10 mouse cellular contexts compared by ENCODE assay signal in the genomic region with DNA sequence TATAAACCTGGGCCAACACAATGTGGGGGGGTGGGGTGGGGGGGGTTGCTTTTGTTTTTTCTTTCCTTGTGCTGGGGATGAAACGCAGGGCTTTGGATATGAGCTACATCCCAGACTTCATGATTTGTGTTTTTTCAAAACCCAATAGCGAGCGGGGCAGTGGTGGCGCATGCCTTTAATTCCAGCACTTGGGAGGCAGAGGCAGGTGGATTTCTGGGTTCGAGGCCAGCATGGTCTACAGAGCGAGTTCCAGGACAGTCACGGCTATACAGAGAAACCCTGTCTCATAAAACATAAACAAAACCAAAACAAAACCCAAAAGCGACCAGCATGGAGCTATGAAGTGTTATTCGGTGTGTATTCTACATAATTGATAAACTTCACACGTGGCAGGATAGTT. TPM values are rescaled to one million over a fixed set of nuclear protein-coding genes. Genes with fewer than 3 reads are reported as not detected.
A peak's percentile ranks its signal among the peaks of the same experiment; 100 is the strongest.
DNase-seq lines count a peak whose midpoint lies in the region; ATAC-seq lines count a peak whose summit lies in the region.
"Had no signal": no experiment of that assay in that cellular context is flagged by ENCODE, and none has a peak within 500 bp of the region (broad histone marks: within the 10 kb centered on the region; RNA-seq: fewer than 3 reads in every experiment).

No protein-coding gene starts in this region.

- peaks cover 21% of the 10 kb centered on the region for H3K4me1 ChIP-seq in liver, embryonic 11.5 days (replicated peaks; ENCODE audit: control insufficient read depth, insufficient read depth, low read length)
- no peaks in the 10 kb centered on the region; the same call in 1 of the 2 replicates for H3K4me1 ChIP-seq in intestine, embryonic 14.5 days (replicated peaks; ENCODE audit: control insufficient read depth, insufficient read depth, low read length)
- H3K4me1 ChIP-seq in stomach, embryonic 14.5 days (ENCODE audit: control insufficient read depth, insufficient read depth, low read length): no peaks in the 10 kb centered on the region

- no peak for ATAC-seq in liver, embryonic 11.5 days (replicated peaks; ENCODE audit: low FRiP score)
- ATAC-seq in intestine, embryonic 14.5 days (replicated peaks; ENCODE audit: low FRiP score, low TSS enrichment, low read depth): no peak
- ATAC-seq in stomach, embryonic 14.5 days (ENCODE audit: insufficient number of reproducible peaks, insufficient read depth, low FRiP score, low read depth): no peak

- no peaks in the 10 kb centered on the region for H3K9me3 ChIP-seq in liver, embryonic 11.5 days (ENCODE audit: control insufficient read depth, low read length)
- no peaks in the 10 kb centered on the region for H3K9me3 ChIP-seq in intestine, embryonic 14.5 days (ENCODE audit: control insufficient read depth, low read length)
- H3K9me3 ChIP-seq in stomach, embryonic 14.5 days (ENCODE audit: control insufficient read depth, low read depth, low read length): no peaks in the 10 kb centered on the region

- DNase-seq in cerebellum, adult 11-12 months: peak; percentile 23
- no peak for DNase-seq in cerebellum, adult 8-10 months
- DNase-seq in liver, embryonic 11.5 days (ENCODE audit: low spot score): no peak
- DNase-seq in liver: no peak
- DNase-seq in intestine, embryonic 14.5 days (ENCODE audit: low spot score): no peak
- DNase-seq in frontal cortex, postnatal 36 days (ENCODE audit: low spot score in 2 of 2): no peak
- DNase-seq in ovary, postnatal 36 days (ENCODE audit: low spot score): no peak
- DNase-seq: embryo, embryonic 11 days; thymus, postnatal 25 days had no signal

- no peak overlapping the region; the same call in 1 of the 2 replicates for H3K9ac ChIP-seq in liver, embryonic 11.5 days (ENCODE audit: low read depth, low read length)
- H3K9ac ChIP-seq in intestine, embryonic 14.5 days (ENCODE audit: low read length): no peak overlapping the region
- H3K9ac ChIP-seq in stomach, embryonic 14.5 days (replicated peaks; ENCODE audit: low read depth, low read length): no peak overlapping the region

- H3K4me2 ChIP-seq in liver, embryonic 11.5 days: peak overlapping the region; percentile 93
- H3K4me2 ChIP-seq in intestine, embryonic 14.5 days (ENCODE audit: low read length): peak overlapping the region; percentile 88
- peak overlapping the region; percentile 91 for H3K4me2 ChIP-seq in stomach, embryonic 14.5 days (replicated peaks; ENCODE audit: low read depth, low read length)

- 75% methylated on average over 10 of the region's 10 CpGs for WGBS in liver, embryonic 11.5 days
- WGBS in intestine, embryonic 14.5 days: 72% methylated on average over 10 of the region's 10 CpGs
- 75% methylated on average over 10 of the region's 10 CpGs for WGBS in stomach, embryonic 14.5 days

- H3K27me3 ChIP-seq in liver, embryonic 11.5 days (replicated peaks; ENCODE audit: control insufficient read depth, insufficient read depth, low read length): no peaks in the 10 kb centered on the region
- no peaks in the 10 kb centered on the region for H3K27me3 ChIP-seq in intestine, embryonic 14.5 days (replicated peaks; ENCODE audit: control insufficient read depth, insufficient read depth, low read length)
- H3K27me3 ChIP-seq in stomach, embryonic 14.5 days (ENCODE audit: control insufficient read depth, insufficient read depth, low read length): no peaks in the 10 kb centered on the region

- H3K36me3 ChIP-seq in liver, embryonic 11.5 days (ENCODE audit: control insufficient read depth, insufficient read depth, low read length): peaks cover 1% of the 10 kb centered on the region; the same call in 1 of the 2 replicates
- H3K36me3 ChIP-seq in intestine, embryonic 14.5 days (ENCODE audit: control insufficient read depth, insufficient read depth, low read length): 0 out of 2 replicates have a peak, but pooled peaks cover 3% of the 10 kb centered on the region
- H3K36me3 ChIP-seq in stomach, embryonic 14.5 days (ENCODE audit: control insufficient read depth, insufficient read depth, low read length): no peaks in the 10 kb centered on the region; the same call in 1 of the 2 replicates

- peak overlapping the region; percentile 88 for H3K4me3 ChIP-seq in liver, embryonic 11.5 days (ENCODE audit: low read depth, low read length)
- no peak overlapping the region for H3K4me3 ChIP-seq in intestine, embryonic 14.5 days (ENCODE audit: low read depth, low read length)
- peak overlapping the region; percentile 83; the same call in 1 of the 2 replicates for H3K4me3 ChIP-seq in stomach, embryonic 14.5 days (ENCODE audit: low read depth, low read length)

- no peak overlapping the region for H3K27ac ChIP-seq in liver, embryonic 11.5 days (ENCODE audit: low read depth, low read length)
- H3K27ac ChIP-seq in intestine, embryonic 14.5 days (ENCODE audit: low read depth): peak overlapping the region; percentile 94; the same call in 1 of the 2 replicates
- H3K27ac ChIP-seq in stomach, embryonic 14.5 days (ENCODE audit: low read length): peak overlapping the region; percentile 98; the same call in 1 of the 2 replicates

RNA-seq across cellular contexts. Expression of a gene that starts 0.9 kb away (rescaled TPM):
- 133 and 144 TPM in 2 replicates for polyA plus RNA-seq in liver, embryonic 11.5 days (2014; fragmentation: Nextera tagmentation; extraction: Ambion mirVana)
- polyA plus RNA-seq in intestine, embryonic 14.5 days (2014; fragmentation: Nextera tagmentation; extraction: Ambion mirVana): 88.2 and 89.1 TPM in 2 replicates
- polyA plus RNA-seq in stomach, embryonic 14.5 days (2014; fragmentation: Nextera tagmentation; extraction: Ambion mirVana): 71.6 and 83.3 TPM in 2 replicates
